Mouse (Mus musculus) stomach, embryonic 16.5 days (tissue): ENCODE results near the gene Gm13420. TPM values are rescaled to one million over a fixed set of nuclear protein-coding genes. Genes with fewer than 3 reads are reported as not detected.

Experiments used
- ATAC-seq: fragments of 200-750 bp; cut with Nextera tagmentation; 2 replicates; pipeline ENCODE4 v1.8.0; 2017; ENCODE audit warnings: moderate number of reproducible peaks, moderate TSS enrichment; ENCODE audit not compliant: insufficient read depth, low FRiP score
- H3K27ac ChIP-seq: fragments of 300-500 bp; sonication (generic); 2 replicates; pipeline ENCODE4 v1.5.1; 2014; ENCODE audit warnings: low read length
- H3K27me3 ChIP-seq: fragments of 300-500 bp; sonication (generic); 2 replicates; pipeline ENCODE4 v1.6.1; 2014; ENCODE audit warnings: low read length, control low read depth, mixed read lengths; ENCODE audit not compliant: control insufficient read depth, insufficient read depth
- H3K36me3 ChIP-seq: fragments of 300-500 bp; sonication (generic); 2 replicates; pipeline ENCODE4 v1.6.1; 2014; ENCODE audit warnings: low read length; ENCODE audit not compliant: control insufficient read depth, insufficient read depth
- H3K4me1 ChIP-seq: fragments of 300-500 bp; sonication (generic); 2 replicates; pipeline ENCODE4 v1.6.1; 2014; ENCODE audit warnings: low read length, control low read depth, mixed read lengths; ENCODE audit not compliant: control insufficient read depth, insufficient read depth
- H3K4me2 ChIP-seq: fragments of 300-500 bp; sonication (generic); 2 replicates; pipeline ENCODE4 v1.6.1; 2014; ENCODE audit warnings: low read depth, low read length, mixed read lengths
- H3K4me3 ChIP-seq: fragments of 300-500 bp; sonication (generic); replicated peaks from 2 replicates; pipeline ENCODE4 v1.5.1; 2014; ENCODE audit warnings: mild to moderate bottlenecking, low read length
- H3K9ac ChIP-seq: fragments of 300-500 bp; sonication (generic); 2 replicates; pipeline ENCODE4 v1.6.1; 2014; ENCODE audit warnings: low read length
- H3K9me3 ChIP-seq: fragments of 300-500 bp; sonication (generic); replicated peaks from 2 replicates; pipeline ENCODE4 v1.6.1; 2016; ENCODE audit warnings: low read length, control low read depth; ENCODE audit not compliant: control insufficient read depth
- WGBS: fragments of 180-500 bp; shearing (Covaris S2); extraction: QIAGEN DNeasy Blood & Tissue Kit; methylation state at CpG from one replicate; pipeline ENCODE4 v1.1.7; 2014; 5-methylcytosine and 5-hydroxymethylcytosine counted together
- polyA plus RNA-seq: library from polyadenylated mRNA; unstranded; fragments of >200 nt; fragmentation: Nextera tagmentation; extraction: Ambion mirVana; gene quantifications from 2 replicates; pipeline ENCODE4 v1.2.1, GENCODE M21; 2015

Gm13420 gene
- polyA plus RNA-seq, 1 experiment from 2014 or later: 0.74 TPM

GRCm38 (mm10) chr2:29729500-29729899 is 22.0 kb downstream of the Gm13420 start:
- no peak overlapping the region for H3K9ac ChIP-seq
- peaks cover 8% of the 10 kb centered on the region; the same call in 1 of the 2 replicates for H3K36me3 ChIP-seq
- H3K4me1 ChIP-seq: no peaks in the 10 kb centered on the region
- no peaks in the 10 kb centered on the region for H3K9me3 ChIP-seq
- H3K4me3 ChIP-seq: no peak overlapping the region
- H3K27ac ChIP-seq: no peak overlapping the region
- H3K27me3 ChIP-seq: no peaks in the 10 kb centered on the region
- no peak for ATAC-seq
- no peak overlapping the region for H3K4me2 ChIP-seq
- WGBS: 53% methylated on average over 2 of the region's 2 CpGs

- 66% methylated on average over 5 of the region's 5 CpGs for WGBS
- no peaks in the 10 kb centered on the region for H3K27me3 ChIP-seq
- no peaks in the 10 kb centered on the region for H3K9me3 ChIP-seq
- H3K4me3 ChIP-seq: no peak overlapping the region
- H3K27ac ChIP-seq: no peak overlapping the region
- H3K4me1 ChIP-seq: no peaks in the 10 kb centered on the region
- no peak for ATAC-seq
- H3K9ac ChIP-seq: no peak overlapping the region
- no peak overlapping the region for H3K4me2 ChIP-seq
- H3K36me3 ChIP-seq: peaks cover 5% of the 10 kb centered on the region; the same call in 1 of the 2 replicates
Observed at GRCm38 (mm10) chr2:29724664-29725365, 26.7 kb downstream of the Gm13420 start.

GRCm38 (mm10) chr2:29723132-29723531 is 28.4 kb downstream of the Gm13420 start:
- 85% methylated on average over 3 of the region's 3 CpGs for WGBS
- ATAC-seq: no peak
- no peaks in the 10 kb centered on the region for H3K4me1 ChIP-seq
- no peaks in the 10 kb centered on the region for H3K27me3 ChIP-seq
- no peaks in the 10 kb centered on the region for H3K9me3 ChIP-seq
- H3K4me2 ChIP-seq: no peak overlapping the region
- no peak overlapping the region for H3K9ac ChIP-seq
- H3K4me3 ChIP-seq: no peak overlapping the region
- H3K36me3 ChIP-seq: peaks cover 5% of the 10 kb centered on the region; the same call in 1 of the 2 replicates
- H3K27ac ChIP-seq: no peak overlapping the region

- no peak overlapping the region for H3K27ac ChIP-seq
- H3K4me1 ChIP-seq: peaks cover 17% of the 10 kb centered on the region
- no peak overlapping the region for H3K4me2 ChIP-seq
- no peak overlapping the region for H3K9ac ChIP-seq
- no peaks in the 10 kb centered on the region for H3K27me3 ChIP-seq
- H3K9me3 ChIP-seq: no peaks in the 10 kb centered on the region
- H3K4me3 ChIP-seq: no peak overlapping the region
- ATAC-seq: no peak
- H3K36me3 ChIP-seq: no peaks in the 10 kb centered on the region
- WGBS: 82% methylated on average over 5 of the region's 5 CpGs
Observed at GRCm38 (mm10) chr2:29718581-29718980, 32.9 kb downstream of the Gm13420 start.

GRCm38 (mm10) chr2:29716691-29717090 is 34.8 kb downstream of the Gm13420 start:
- Histone ChIP-seq H3K27me3 (no peaks in the 10 kb centered on the region), H3K27ac (peak overlapping the region; percentile 79), H3K9me3 (no peaks in the 10 kb centered on the region), H3K4me1 (peaks cover 17% of the 10 kb centered on the region), H3K4me3 (no peak overlapping the region), H3K4me2 (no peak overlapping the region), H3K9ac (peak overlapping the region; percentile 5; the same call in 1 of the 2 replicates), H3K36me3 (no peaks in the 10 kb centered on the region)
- 12% methylated on average over 6 of the region's 6 CpGs for WGBS
- ATAC-seq: peak; percentile 87

- Histone ChIP-seq H3K4me1 (peaks cover 17% of the 10 kb centered on the region), H3K27me3 (no peaks in the 10 kb centered on the region), H3K36me3 (no peaks in the 10 kb centered on the region), H3K4me3 (no peak overlapping the region), H3K9me3 (no peaks in the 10 kb centered on the region), H3K9ac (peak overlapping the region; percentile 5; the same call in 1 of the 2 replicates), H3K27ac (peak overlapping the region; percentile 79), H3K4me2 (no peak overlapping the region)
- WGBS: 30% methylated on average over 7 of the region's 7 CpGs
- ATAC-seq: peak; percentile 15; the same call in 1 of the 2 replicates
Observed at GRCm38 (mm10) chr2:29716143-29716542, 35.3 kb downstream of the Gm13420 start.

- Histone ChIP-seq H3K9me3 (no peaks in the 10 kb centered on the region), H3K27me3 (no peaks in the 10 kb centered on the region), H3K36me3 (no peaks in the 10 kb centered on the region), H3K27ac (no peak overlapping the region), H3K4me2 (no peak overlapping the region), H3K4me3 (no peak overlapping the region), H3K4me1 (peaks cover 17% of the 10 kb centered on the region), H3K9ac (no peak overlapping the region)
- ATAC-seq: no peak
- WGBS: 73% methylated on average over 5 of the region's 5 CpGs
Observed at GRCm38 (mm10) chr2:29714127-29714526, 37.4 kb downstream of the Gm13420 start.

- no peaks in the 10 kb centered on the region for H3K9me3 ChIP-seq
- no peaks in the 10 kb centered on the region; the same call in 1 of the 2 replicates for H3K36me3 ChIP-seq
- ATAC-seq: no peak
- H3K4me1 ChIP-seq: peaks cover 17% of the 10 kb centered on the region
- no peak overlapping the region for H3K9ac ChIP-seq
- H3K4me2 ChIP-seq: no peak overlapping the region
- H3K27ac ChIP-seq: no peak overlapping the region
- WGBS: 89% methylated on average over 1 of the region's 2 CpGs
- no peak overlapping the region for H3K4me3 ChIP-seq
- H3K27me3 ChIP-seq: no peaks in the 10 kb centered on the region
Observed at GRCm38 (mm10) chr2:29713501-29713900, 38.0 kb downstream of the Gm13420 start.

- no peaks in the 10 kb centered on the region; the same call in 1 of the 2 replicates for H3K36me3 ChIP-seq
- no peaks in the 10 kb centered on the region for H3K27me3 ChIP-seq
- H3K27ac ChIP-seq: no peak overlapping the region
- no peak for ATAC-seq
- H3K4me1 ChIP-seq: peaks cover 14% of the 10 kb centered on the region
- WGBS: 71% methylated on average over 5 of the region's 5 CpGs
- no peak overlapping the region for H3K4me2 ChIP-seq
- no peaks in the 10 kb centered on the region for H3K9me3 ChIP-seq
- no peak overlapping the region for H3K4me3 ChIP-seq
- H3K9ac ChIP-seq: no peak overlapping the region
Observed at GRCm38 (mm10) chr2:29711877-29712276, 39.6 kb downstream of the Gm13420 start.
